Mouse (Mus musculus): ENCODE data around the gene Sfn.

Gene Sfn

DNA sequence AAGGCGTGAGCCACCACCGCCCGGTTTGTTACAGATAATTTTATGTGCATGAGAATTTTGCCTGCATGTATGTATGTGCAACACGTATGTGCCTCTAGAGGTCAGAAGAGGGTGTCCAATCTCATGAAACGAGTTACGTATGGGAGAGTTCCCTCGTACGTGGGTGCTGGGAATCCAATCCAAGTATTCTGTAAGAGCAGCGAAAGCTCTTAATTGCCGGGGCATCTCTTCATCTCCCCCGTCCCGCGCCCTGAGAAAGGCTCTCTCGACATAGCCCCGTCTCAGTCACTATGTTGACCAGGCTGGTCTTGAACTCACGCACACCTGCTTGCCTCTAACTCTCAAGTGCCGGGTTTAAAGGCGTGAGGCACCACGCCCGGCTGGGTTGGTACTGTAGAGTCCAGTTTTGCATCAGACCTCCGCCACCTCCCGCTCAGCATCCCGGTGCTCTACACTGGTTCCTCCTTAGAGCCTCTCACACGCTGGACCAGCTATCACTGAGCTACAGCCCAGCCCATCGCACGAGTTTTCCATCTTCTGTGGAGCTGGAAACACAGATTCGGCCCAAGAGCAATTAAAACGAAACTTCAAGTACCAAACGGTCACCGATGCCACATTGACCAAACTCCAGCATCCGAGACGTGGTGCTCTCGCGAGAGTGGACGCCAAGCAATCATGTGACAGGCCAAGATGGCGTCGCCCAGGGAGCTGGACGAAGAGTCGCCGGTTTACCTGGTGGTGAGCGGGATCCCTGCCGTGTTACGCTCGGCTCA is 27.7 kb downstream of the Sfn start, which contains the start of gene Gpatch3:
Gpatch3 (plus strand) TSS at position 676 of the 773 bp plus-strand sequence.
- peak; percentile 92 for DNase-seq

DNA sequence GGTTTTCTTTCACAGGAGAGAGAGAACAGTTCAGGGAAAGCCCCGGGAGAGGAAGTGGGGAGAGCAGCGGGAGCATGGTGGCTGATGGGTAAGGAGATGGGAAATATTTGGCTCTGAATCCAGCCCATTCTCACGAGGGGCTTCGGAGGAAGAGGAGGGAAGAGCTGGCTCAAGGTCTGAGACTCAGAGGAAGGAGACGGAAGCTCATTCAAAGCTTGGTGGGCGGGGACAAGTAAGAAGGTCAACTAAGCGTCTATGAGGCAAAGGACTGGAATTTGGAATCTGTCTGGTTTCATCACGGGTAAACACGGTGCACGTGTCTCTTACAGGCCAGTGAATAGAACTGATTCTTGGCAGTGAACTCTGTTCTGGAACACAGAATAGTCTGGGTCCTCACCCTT is 31.9 kb downstream of the Sfn start:
- peak; percentile 87 for DNase-seq

DNA sequence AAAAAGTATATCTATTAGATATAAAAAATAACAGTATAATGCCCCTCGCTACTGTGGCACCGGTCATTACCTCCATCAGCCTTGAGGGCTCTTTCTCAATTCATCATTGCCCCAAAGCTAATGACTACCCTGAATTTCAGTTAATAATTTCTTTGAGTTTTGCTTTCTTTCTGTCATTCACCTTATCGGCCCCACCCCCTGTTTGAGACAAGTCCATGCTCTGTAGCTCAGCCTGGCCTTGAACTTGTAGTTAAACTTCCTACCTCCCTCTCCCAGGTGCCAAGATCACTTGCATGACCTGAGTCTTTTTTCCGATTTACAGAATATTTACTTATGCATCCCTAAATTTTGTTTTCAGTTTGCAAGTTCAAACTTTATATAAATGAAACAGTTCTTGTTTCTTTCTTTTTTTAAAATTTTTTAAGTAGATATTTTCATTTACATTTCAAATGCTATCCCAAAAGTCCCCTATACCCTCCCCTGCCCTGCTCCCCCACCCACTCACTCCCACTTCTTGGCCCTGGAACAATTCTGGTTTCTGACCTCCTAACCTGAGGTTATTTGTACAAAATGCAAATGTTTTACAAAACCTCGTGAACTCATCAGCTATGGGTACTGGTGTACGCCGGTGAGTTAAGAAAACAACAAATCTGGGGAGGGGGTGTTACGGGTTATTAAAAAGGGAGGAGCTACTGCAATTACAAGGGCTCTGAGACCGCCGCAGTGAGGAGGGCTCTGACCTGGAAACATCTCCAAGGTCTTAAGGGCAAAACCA is 32.5 kb downstream of the Sfn start:
- no peak for DNase-seq

- DNase-seq = no peak
Measured at GRCm38 (mm10) chr4:133567251-133567650, 34.7 kb downstream of the Sfn start.

DNA sequence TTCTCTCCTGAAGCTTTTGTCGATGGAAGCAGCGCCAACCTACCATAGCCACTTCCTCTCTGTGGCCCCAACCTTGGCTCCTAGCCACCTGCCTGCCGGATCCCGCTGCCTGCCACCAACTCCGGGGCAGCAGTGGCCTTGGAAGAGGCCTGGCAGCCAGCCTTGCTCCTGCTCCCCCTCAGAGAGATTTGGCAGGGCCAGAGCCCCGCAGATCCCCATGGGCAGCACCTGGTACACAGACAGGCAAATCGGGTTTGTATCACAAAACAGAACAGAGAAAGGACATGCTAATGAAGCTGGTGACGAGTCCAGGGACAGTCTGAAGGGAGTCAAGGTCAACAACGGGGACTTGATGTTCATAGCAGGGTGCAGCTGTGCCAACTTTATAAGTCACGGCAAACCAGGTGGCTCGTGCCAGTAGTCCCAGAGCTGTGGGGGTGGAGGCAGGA is 38.8 kb downstream of the Sfn start:
- DNase-seq = peak; percentile 88

- no peak for DNase-seq
Measured at GRCm38 (mm10) chr4:133561622-133562021, 40.3 kb downstream of the Sfn start.

DNA sequence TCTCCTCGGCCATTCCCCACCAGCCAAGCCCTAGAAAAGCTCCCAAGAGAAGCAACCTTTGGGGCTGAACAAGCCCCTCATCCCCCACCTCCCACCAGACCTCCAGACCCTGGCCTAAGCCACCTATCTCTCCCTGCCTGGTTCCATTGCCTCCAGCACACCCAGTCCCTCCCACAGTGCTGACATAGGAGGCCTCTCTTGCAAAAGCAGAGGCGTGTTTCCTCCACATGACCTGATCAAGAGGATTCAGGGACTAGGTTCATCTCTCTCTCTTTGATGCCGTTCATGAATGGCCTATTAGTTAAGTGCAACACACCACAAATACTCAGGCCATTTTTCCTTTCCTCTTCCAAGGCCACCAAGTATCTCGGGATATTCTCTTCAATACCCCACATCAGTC is 42.1 kb downstream of the Sfn start:
- DNase-seq = no peak

- DNase-seq = peak; percentile 82
Measured at GRCm38 (mm10) chr4:133557041-133557717, 44.8 kb downstream of the Sfn start.

- DNase-seq = peak; percentile 33
Measured at GRCm38 (mm10) chr4:133553448-133554330, 48.3 kb downstream of the Sfn start.

DNA sequence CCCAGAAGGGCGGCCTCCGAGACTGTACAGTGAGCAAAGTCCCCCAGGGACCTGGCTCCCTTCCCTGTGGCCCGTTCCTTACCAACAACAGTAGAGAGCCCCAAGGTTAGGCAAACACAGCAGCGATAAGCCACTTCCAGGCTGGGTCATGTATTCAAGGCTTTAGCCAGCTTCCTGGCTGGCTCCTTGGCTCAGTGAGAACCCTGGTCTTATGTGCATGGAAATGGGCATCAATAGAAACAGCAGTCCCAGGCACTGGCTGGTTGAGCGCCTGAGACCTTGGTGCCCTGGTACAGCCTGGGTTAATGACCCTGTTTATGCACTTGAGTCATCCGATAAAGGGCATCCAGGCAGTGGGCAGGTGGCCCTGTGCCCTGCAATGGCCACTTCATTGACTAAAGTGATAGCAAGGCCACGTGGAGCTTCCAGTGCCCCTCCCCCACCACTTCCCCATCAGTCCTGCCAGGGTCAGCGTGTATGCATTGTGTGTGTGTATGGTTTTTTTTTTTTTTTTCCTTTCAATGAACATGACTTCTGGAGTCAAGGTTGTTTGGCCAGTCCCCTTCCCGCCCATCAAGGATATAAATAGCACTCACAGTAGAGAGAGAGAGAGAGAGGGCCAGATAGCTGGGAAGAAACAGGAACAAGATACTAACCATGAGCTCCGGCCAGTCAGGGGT is 49.1 kb downstream of the Sfn start, which contains the start of gene Nr0b2:
Nr0b2 (plus strand) TSS at position 609 of the 680 bp plus-strand sequence.
- peak; percentile 55 for DNase-seq

DNA sequence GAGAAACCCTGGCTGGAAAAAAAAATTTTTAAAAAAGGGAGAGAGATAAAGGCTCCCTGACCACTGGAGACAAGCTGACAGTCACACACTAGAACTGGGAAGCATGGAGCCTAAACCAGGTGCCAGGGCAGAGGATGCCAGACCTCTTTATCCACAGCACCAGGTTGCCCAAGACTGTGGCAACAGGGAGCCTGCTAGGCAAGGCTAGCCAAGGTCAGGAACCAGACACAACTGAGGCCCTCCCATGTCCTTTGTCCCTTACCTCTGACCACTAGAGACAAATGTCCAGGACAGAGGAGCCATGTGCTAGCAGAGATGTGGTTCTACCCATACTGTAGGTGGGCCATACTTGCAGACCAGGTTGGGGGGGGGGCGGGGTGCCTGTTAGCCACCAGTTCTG is 49.9 kb downstream of the Sfn start:
- DNase-seq = no peak

Measured in kidney, adult 11 months (tissue).